Mouse (Mus musculus) granulocyte monocyte progenitor cell, adult 5-6 weeks (primary cell): ENCODE measurements around the gene Atp8a1. TPM values are rescaled to one million over a fixed set of nuclear protein-coding genes. Genes with fewer than 3 reads are reported as not detected.

ENCODE experiments used
- ATAC-seq: replicated peaks from 2 replicates; pipeline ENCODE4 v1.8.0; 2016; ENCODE audit warnings: mild to moderate bottlenecking, moderate TSS enrichment, inconsistent platforms; ENCODE audit not compliant: poor library complexity, severe bottlenecking
- total RNA-seq, 2 experiments: library from RNA; stranded (forward) in 1 of 2; stranded (reverse) in 1 of 2; fragments of 200-712, 200-1000 nt in 1 of 2; fragments of >200 nt in 1 of 2; fragmentation: Nextera tagmentation in 1 of 2; gene quantifications; 2 replicates each; pipeline ENCODE4 v1.2.3; 2014 to 2017

Atp8a1 gene
- total RNA-seq, 2 experiments from 2014 or later, result 23.3 to 33.8 TPM

GRCm38 (mm10) chr5:67643537-67644255, 203.5 kb downstream of the Atp8a1 start:
- no peak for ATAC-seq

GRCm38 (mm10) chr5:67641406-67642120, 205.7 kb downstream of the Atp8a1 start:
- ATAC-seq, result no peak

GRCm38 (mm10) chr5:67640596-67641312, 206.5 kb downstream of the Atp8a1 start:
- ATAC-seq, result no peak

GRCm38 (mm10) chr5:67634339-67634738, 212.9 kb downstream of the Atp8a1 start:
- ATAC-seq, result no peak

- ATAC-seq, result peak; percentile 88
These were observed 213.4 kb downstream of the Atp8a1 start for GRCm38 (mm10) chr5:67633831-67634268.

GRCm38 (mm10) chr5:67633138-67633782, 214.0 kb downstream of the Atp8a1 start:
- ATAC-seq, result no peak

GRCm38 (mm10) chr5:67631261-67631660, 216.0 kb downstream of the Atp8a1 start:
- no peak for ATAC-seq

- ATAC-seq, result no peak
These were observed 217.4 kb downstream of the Atp8a1 start for GRCm38 (mm10) chr5:67629861-67630260.

GRCm38 (mm10) chr5:67629440-67629839, 217.8 kb downstream of the Atp8a1 start:
- ATAC-seq, result no peak

- no peak for ATAC-seq
These were observed 218.9 kb downstream of the Atp8a1 start for GRCm38 (mm10) chr5:67628180-67628940.

- no peak for ATAC-seq
These were observed 226.0 kb downstream of the Atp8a1 start for GRCm38 (mm10) chr5:67621230-67621629.

- no peak for ATAC-seq
These were observed 237.8 kb downstream of the Atp8a1 start for GRCm38 (mm10) chr5:67609520-67609837.

GRCm38 (mm10) chr5:67608674-67609519, 238.3 kb downstream of the Atp8a1 start:
- ATAC-seq, result no peak

- ATAC-seq, result peak; percentile 73
These were observed 239.2 kb downstream of the Atp8a1 start, which contains the start of gene Shisa3 for GRCm38 (mm10) chr5:67607804-67608673. Gene Shisa3 (plus strand): TSS chr5:67607882.

GRCm38 (mm10) chr5:67606916-67607803, 240.1 kb downstream of the Atp8a1 start:
- no peak; the same call in 1 of the 2 replicates for ATAC-seq

GRCm38 (mm10) chr5:67605951-67606350, 241.3 kb downstream of the Atp8a1 start:
- ATAC-seq, result no peak

GRCm38 (mm10) chr5:67599935-67600334, 247.3 kb downstream of the Atp8a1 start:
- ATAC-seq, result peak; percentile 99
